Mouse (Mus musculus): ENCODE results near the gene Vezf1.

- TF ChIP-seq CTCF (IDR thresholded peaks at IDR 0.05; ENCODE audit: control insufficient read depth, insufficient read depth, insufficient read length) (no peak), MYOD1 (IDR thresholded peaks at IDR 0.05; ENCODE audit: control insufficient read depth, insufficient read length, low read depth) (no peak), USF1 (IDR thresholded peaks at IDR 0.05; ENCODE audit: low read depth) (no peak), MAX (IDR thresholded peaks at IDR 0.05) (no peak), FOSL1 (IDR thresholded peaks at IDR 0.05; ENCODE audit: insufficient read depth, low read length, poor library complexity, severe bottlenecking) (no peak), MYOG (IDR thresholded peaks at IDR 0.05; ENCODE audit: control insufficient read depth, extremely low read depth, insufficient read length) (no peak), CEBPB (IDR thresholded peaks at IDR 0.05; ENCODE audit: low read depth) (no peak)
Measured at GRCm38 (mm10) chr11:88129281-88129680, 61.2 kb downstream of the Vezf1 start.
